ENCODE assay signal across 17 mouse cellular contexts in genomic region chr4:53080290-53080689, GRCm38 (mm10).
"Had no signal": no experiment of that assay in that cellular context is flagged by ENCODE, and none has a peak within 500 bp of the region (broad histone marks: within the 10 kb centered on the region; RNA-seq: fewer than 3 reads in every experiment).

No protein-coding gene starts in this region.

- H3K36me3 ChIP-seq: midbrain, embryonic 15.5 days had no signal

- ATAC-seq: lung, postnatal 0 days; midbrain, embryonic 13.5 days; midbrain, embryonic 15.5 days had no signal

- H3K9ac ChIP-seq: lung, embryonic 15.5 days; midbrain, embryonic 13.5 days; midbrain, embryonic 15.5 days; neural tube, embryonic 12.5 days; stomach, embryonic 15.5 days had no signal

- H3K27me3 ChIP-seq: lung, embryonic 15.5 days; megakaryocyte, embryonic 14.5 days; midbrain, embryonic 13.5 days; midbrain, embryonic 15.5 days; neural tube, embryonic 12.5 days; stomach, embryonic 15.5 days had no signal

- H3K9me3 ChIP-seq: lung, embryonic 15.5 days; midbrain, embryonic 13.5 days; midbrain, embryonic 15.5 days; neural tube, embryonic 12.5 days; stomach, embryonic 15.5 days had no signal

- H3K4me1 ChIP-seq: lung, embryonic 15.5 days; megakaryocyte, embryonic 14.5 days; midbrain, embryonic 13.5 days; midbrain, embryonic 15.5 days; neural tube, embryonic 12.5 days; stomach, embryonic 15.5 days had no signal

- H3K27ac ChIP-seq: lung, embryonic 15.5 days; macrophage; midbrain, embryonic 13.5 days; midbrain, embryonic 15.5 days; neural tube, embryonic 12.5 days; stomach, embryonic 15.5 days; stomach, postnatal 0 days had no signal

- DNase-seq: lung, adult 2 months; lung, postnatal 14 days; lung, postnatal 36 days; right cerebral cortex, postnatal 14 days; thymus, adult 2 months; thymus, postnatal 25 days; thymus, postnatal 4 days had no signal

- H3K4me3 ChIP-seq: lung, embryonic 15.5 days; megakaryocyte, embryonic 14.5 days; midbrain, embryonic 13.5 days; midbrain, embryonic 15.5 days; neural tube, embryonic 12.5 days; stomach, embryonic 15.5 days had no signal

- H3K4me2 ChIP-seq: lung, embryonic 15.5 days; midbrain, embryonic 11.5 days; midbrain, embryonic 13.5 days; midbrain, embryonic 15.5 days; neural tube, embryonic 12.5 days; stomach, embryonic 15.5 days had no signal
